9 mouse cellular contexts compared by ENCODE assay signal in genomic region chr5:106453181-106453885, GRCm38 (mm10). TPM values are rescaled to one million over a fixed set of nuclear protein-coding genes. Genes with fewer than 3 reads are reported as not detected.
A peak's percentile ranks its signal among the peaks of the same experiment; 100 is the strongest.
DNase-seq lines count a peak whose midpoint lies in the region; ATAC-seq lines count a peak whose summit lies in the region.
"Had no signal": no experiment of that assay in that cellular context is flagged by ENCODE, and none has a peak within 500 bp of the region (broad histone marks: within the 10 kb centered on the region; RNA-seq: fewer than 3 reads in every experiment).

No protein-coding gene starts in this region.

- peak; percentile 37; the same call in 1 of the 2 replicates for ATAC-seq in lung, embryonic 16.5 days (ENCODE audit: low read depth)
- no peak for ATAC-seq in embryonic facial prominence, embryonic 12.5 days (ENCODE audit: insufficient number of reproducible peaks, insufficient read depth, low FRiP score, low TSS enrichment)
- ATAC-seq in stomach, embryonic 15.5 days (ENCODE audit: insufficient read depth, low FRiP score, low read depth) = no peak

- no peak for DNase-seq in lung, postnatal 36 days
- DNase-seq in limb, embryonic 10.5 days (ENCODE audit: low spot score) = peak; percentile 75
- no peak for DNase-seq in layer of hippocampus, adult 18-20 months (ENCODE audit: low spot score in 2 of 2)
- DNase-seq in testis, postnatal 14 days (ENCODE audit: low spot score) = no peak
- DNase-seq in layer of hippocampus, adult 8-10 months (ENCODE audit: low spot score in 2 of 2) = no peak

- no peak overlapping the region for H3K4me2 ChIP-seq in lung, embryonic 16.5 days (ENCODE audit: low read depth, low read length)
- H3K4me2 ChIP-seq in embryonic facial prominence, embryonic 12.5 days (replicated peaks) = peak overlapping the region; percentile 21; the same call in 1 of the 2 replicates
- H3K4me2 ChIP-seq in stomach, embryonic 15.5 days = peak overlapping the region; percentile 14

- no peak overlapping the region for H3K4me3 ChIP-seq in lung, embryonic 16.5 days (ENCODE audit: low read length)
- H3K4me3 ChIP-seq in embryonic facial prominence, embryonic 12.5 days = no peak overlapping the region
- H3K4me3 ChIP-seq in limb, embryonic 10.5 days = peak overlapping the region; percentile 4; the same call in 1 of the 2 replicates
- no peak overlapping the region for H3K4me3 ChIP-seq in stomach, embryonic 15.5 days (replicated peaks)

- H3K4me1 ChIP-seq in lung, embryonic 16.5 days (replicated peaks; ENCODE audit: control insufficient read depth, insufficient read depth, low read length) = peaks cover 5% of the 10 kb centered on the region
- H3K4me1 ChIP-seq in embryonic facial prominence, embryonic 12.5 days = peaks cover 10% of the 10 kb centered on the region; the same call in 1 of the 2 replicates
- H3K4me1 ChIP-seq in limb, embryonic 10.5 days = peaks cover 43% of the 10 kb centered on the region
- peaks cover 5% of the 10 kb centered on the region for H3K4me1 ChIP-seq in stomach, embryonic 15.5 days

- no peaks in the 10 kb centered on the region for H3K36me3 ChIP-seq in lung, embryonic 16.5 days (ENCODE audit: control insufficient read depth, insufficient read depth, low read length)
- no peaks in the 10 kb centered on the region for H3K36me3 ChIP-seq in embryonic facial prominence, embryonic 12.5 days
- no peaks in the 10 kb centered on the region for H3K36me3 ChIP-seq in limb, embryonic 10.5 days
- H3K36me3 ChIP-seq in stomach, embryonic 15.5 days = no peaks in the 10 kb centered on the region

- H3K27me3 ChIP-seq in lung, embryonic 16.5 days (ENCODE audit: control insufficient read depth, insufficient read depth, low read depth, low read length) = peaks cover 93% of the 10 kb centered on the region
- peaks cover 87% of the 10 kb centered on the region for H3K27me3 ChIP-seq in embryonic facial prominence, embryonic 12.5 days
- peaks cover 100% of the 10 kb centered on the region for H3K27me3 ChIP-seq in limb, embryonic 10.5 days (ENCODE audit: low read depth, poor library complexity, severe bottlenecking)
- peaks cover 87% of the 10 kb centered on the region for H3K27me3 ChIP-seq in stomach, embryonic 15.5 days (replicated peaks)

- no peaks in the 10 kb centered on the region for H3K9me3 ChIP-seq in lung, embryonic 16.5 days (ENCODE audit: control insufficient read depth, low read length)
- H3K9me3 ChIP-seq in embryonic facial prominence, embryonic 12.5 days = no peaks in the 10 kb centered on the region
- no peaks in the 10 kb centered on the region for H3K9me3 ChIP-seq in limb, embryonic 10.5 days (replicated peaks)
- no peaks in the 10 kb centered on the region for H3K9me3 ChIP-seq in stomach, embryonic 15.5 days

- no peak overlapping the region for H3K9ac ChIP-seq in lung, embryonic 16.5 days (ENCODE audit: low read length)
- no peak overlapping the region for H3K9ac ChIP-seq in embryonic facial prominence, embryonic 12.5 days
- H3K9ac ChIP-seq in stomach, embryonic 15.5 days = no peak overlapping the region

- WGBS in lung, embryonic 16.5 days = under 1% methylated on average over 45 of the region's 45 CpGs
- under 1% methylated on average over 45 of the region's 45 CpGs for WGBS in embryonic facial prominence, embryonic 12.5 days
- WGBS in limb, embryonic 10.5 days = 0% methylated on average over 45 of the region's 45 CpGs
- under 1% methylated on average over 39 of the region's 45 CpGs for WGBS in stomach, embryonic 15.5 days

- no peak overlapping the region for H3K27ac ChIP-seq in lung, embryonic 16.5 days (ENCODE audit: low read length)
- H3K27ac ChIP-seq in embryonic facial prominence, embryonic 12.5 days = no peak overlapping the region
- no peak overlapping the region for H3K27ac ChIP-seq in limb, embryonic 10.5 days
- no peak overlapping the region for H3K27ac ChIP-seq in stomach, embryonic 15.5 days

RNA-seq across cellular contexts. Expression of gene Barhl2, which starts 4.6 kb away (rescaled TPM):
- polyA plus RNA-seq in lung, embryonic 16.5 days (2015; fragmentation: Nextera tagmentation; extraction: Ambion mirVana) = not detected in 2 replicates
- not detected in 2 replicates for polyA plus RNA-seq in embryonic facial prominence, embryonic 12.5 days (2016; fragmentation: Nextera tagmentation; extraction: Ambion mirVana)
- polyA plus RNA-seq in limb, embryonic 10.5 days (2016; fragmentation: Nextera tagmentation; extraction: Ambion mirVana) = not detected in 2 replicates
- polyA plus RNA-seq in stomach, embryonic 15.5 days (2015; fragmentation: Nextera tagmentation; extraction: Ambion mirVana) = not detected in 2 replicates
- total RNA-seq in layer of hippocampus, adult 18-20 months (2021) = under 1 TPM in 1 of 2 experiments, not detected in 1; 0.12 TPM
- under 1 TPM in 1 of 4 experiments, not detected in 3; 0.14 TPM for total RNA-seq in layer of hippocampus, adult 8-10 months (2022)
- polyA plus RNA-seq: spleen, adult 2 months had no signal
